Mouse (Mus musculus): ENCODE measurements around the gene Adad1.

The Adad1 gene

DNA sequence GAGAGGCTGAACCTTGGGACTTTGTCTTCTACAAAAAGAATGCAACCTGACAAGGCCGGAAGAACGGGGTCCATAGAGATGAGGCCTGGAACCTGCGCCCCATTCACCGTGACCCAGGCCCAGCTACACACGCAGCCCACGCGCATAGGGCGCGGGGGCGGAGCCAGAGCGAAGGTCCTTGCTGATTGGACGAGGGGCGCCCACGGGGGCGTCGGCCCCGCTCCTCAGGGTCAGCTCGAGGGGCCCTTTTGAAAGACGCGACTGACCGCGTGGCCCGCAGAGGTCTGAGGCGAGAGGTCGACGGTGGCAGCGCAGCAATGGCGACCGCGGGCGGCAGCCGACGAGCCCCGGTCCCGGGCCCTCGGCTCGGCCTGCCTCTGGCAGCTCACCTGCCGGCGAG lies at the start of gene Adad1:
Gene Adad1, plus strand, starts transcription at position 122 of the 400 bp plus-strand sequence.
- DNase-seq (ENCODE audit: low read depth, low spot score): no peak

DNA sequence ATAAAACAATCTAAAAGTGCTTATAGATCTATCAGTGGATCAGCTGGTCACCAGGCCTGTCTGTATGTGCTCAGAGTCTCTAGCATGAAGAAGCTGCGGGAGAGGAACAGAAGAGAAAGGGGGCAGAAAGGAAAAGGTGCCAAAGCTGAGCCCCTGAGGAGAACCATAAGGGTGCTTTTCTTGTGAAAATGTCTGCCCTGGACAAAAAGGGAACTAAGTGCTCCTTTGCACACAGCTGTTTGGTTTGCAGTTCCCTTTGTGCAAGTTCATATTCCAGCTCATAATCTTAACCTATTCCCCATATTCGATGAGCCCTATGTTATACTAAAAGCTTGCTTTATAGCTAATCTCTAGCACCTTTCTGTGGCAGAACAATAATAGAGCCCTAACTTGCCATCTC lies 25.3 kb upstream of the Adad1 start:
- no peak for DNase-seq (ENCODE audit: low read depth, low spot score)

DNA sequence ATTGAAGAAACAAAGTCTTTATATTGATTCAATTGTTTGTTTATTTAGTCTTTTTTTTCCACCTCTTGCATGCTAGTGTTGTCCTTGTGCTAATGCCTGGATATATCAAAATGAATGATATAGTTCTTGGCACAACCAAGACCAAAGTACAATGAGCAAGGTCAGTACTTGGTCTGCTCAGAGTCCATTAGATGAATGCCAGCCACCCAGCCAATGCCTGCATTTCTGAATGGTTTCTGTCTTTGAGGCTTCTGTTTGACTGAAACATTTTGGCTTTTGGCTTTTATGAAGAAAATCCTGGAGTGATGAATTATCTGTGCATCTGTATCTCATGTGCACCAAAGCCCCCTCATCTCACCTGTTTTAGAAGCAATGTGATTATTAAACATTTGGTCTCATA lies 23.5 kb upstream of the Adad1 start:
- DNase-seq (ENCODE audit: low read depth, low spot score): no peak

DNA sequence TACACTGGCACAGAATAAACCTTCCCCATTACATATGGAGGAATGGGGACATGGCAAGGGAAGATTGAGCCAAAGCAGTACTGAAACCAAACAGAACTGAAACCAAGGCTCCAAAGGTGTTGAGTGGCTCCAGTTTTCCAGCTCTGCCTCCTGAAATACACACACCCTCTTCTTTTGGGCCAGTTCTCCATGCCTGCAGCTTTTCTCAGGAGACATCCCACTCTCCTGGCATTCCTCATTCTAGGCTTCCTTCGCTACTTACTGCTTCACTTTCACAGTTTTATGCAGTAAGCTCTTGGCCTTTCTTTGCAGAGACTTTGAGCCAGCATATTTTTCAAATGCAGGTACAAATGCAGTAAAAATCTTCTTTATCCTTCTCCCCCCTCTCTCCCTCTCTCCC lies 11.8 kb upstream of the Adad1 start:
- no peak for DNase-seq (ENCODE audit: low read depth, low spot score)

DNA sequence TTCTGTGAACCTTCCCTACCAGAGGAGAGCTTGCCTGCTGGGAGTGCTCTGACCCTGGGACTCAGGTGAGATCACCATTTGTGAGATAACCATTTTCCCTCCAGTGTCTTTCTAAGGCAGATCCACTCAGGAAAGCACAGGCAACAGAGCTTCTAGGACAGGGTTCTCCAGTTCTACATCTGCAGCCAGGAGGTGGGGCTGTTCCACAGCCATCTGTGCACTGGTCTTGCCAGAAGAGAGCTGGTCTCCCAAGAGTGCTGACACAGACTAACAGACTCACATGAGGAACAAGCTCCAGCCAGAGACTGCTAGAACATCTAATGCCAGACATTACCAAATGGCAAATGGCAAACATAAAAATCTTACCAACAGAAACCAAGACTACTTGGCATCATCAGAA lies 9.9 kb downstream of the Adad1 start:
- no peak for DNase-seq (ENCODE audit: low read depth, low spot score)

DNA sequence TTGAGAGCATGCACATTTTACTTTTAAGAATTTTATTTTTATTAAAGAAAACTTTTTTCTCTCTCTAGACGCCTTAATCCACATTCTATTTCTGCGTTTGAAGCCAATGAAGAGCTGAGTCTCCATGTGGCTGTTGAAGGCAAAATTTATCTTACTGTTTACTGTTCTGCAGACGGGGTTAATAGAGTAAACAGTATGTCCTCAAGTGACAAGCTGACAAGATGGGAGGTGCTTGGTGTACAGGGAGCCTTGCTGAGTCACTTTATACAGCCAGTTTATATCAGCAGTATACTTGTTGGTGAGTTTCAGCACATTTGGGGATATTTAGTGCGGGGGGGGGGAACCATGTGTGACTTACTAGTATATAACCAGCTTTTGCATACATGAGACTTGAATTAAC lies 21.5 kb downstream of the Adad1 start:
- DNase-seq (ENCODE audit: low read depth, low spot score): no peak

DNA sequence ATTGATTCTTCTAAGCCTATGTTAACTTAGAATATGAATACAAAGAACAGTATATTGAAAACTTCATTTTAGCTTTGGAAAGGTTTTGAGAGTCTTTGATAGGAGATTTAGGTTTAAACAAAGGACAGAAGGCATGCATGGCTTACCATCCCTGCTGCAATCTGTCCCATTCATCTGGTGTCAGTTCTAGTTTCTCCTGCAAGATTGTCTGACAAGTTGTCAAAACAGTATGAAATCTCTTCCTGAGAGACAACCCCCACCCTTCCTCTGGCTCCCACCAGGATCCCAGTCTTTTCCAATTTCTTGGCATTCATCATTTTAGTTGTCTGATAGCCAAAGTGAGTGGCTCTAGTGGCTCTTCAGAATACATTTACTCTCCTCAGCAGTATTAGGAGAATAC lies 27.4 kb downstream of the Adad1 start:
- DNase-seq (ENCODE audit: low read depth, low spot score): no peak

DNA sequence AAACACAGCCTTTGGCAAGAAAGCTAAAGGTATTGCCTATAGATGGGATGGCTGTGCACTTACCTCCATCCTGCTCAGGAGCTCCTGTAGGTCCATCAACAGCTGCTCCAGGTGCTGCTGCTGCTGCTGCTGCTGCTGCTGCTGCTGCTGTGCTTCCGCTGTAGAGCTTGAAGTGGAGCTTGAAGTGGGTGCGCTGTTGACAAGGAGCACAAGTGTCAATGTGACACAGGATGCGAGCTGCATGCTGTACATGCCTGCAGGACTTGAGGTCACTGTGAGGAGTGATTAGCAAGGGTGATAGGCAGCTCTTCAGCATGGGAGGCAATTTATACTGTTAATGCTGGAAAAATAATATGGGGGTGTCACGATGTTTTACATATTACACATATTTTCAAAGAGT lies 62.3 kb downstream of the Adad1 start, which contains the start of gene Il2:
Gene Il2, minus strand, starts transcription at position 305 of the 400 bp plus-strand sequence.
- no peak for DNase-seq (ENCODE audit: low read depth, low spot score)

DNA sequence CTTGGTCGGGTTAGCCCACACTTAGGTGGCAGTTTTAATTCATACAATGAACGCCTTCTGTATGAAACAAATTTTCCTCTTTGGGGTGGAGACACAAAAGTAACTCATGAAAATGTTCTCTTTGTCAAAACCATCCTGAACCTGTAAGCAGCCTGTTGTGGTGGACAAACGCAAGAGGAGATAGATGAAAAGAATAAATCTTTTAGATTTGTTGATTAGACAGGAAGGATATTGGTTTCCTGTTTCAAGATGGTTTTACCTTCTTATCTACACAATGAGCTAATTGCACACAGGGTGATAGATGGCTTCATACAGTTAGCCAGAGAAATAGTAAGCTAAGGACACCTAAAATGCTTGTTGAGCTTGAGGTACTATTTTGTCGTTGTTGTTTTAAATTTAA lies 62.8 kb downstream of the Adad1 start:
- DNase-seq (ENCODE audit: low read depth, low spot score): no peak

DNA sequence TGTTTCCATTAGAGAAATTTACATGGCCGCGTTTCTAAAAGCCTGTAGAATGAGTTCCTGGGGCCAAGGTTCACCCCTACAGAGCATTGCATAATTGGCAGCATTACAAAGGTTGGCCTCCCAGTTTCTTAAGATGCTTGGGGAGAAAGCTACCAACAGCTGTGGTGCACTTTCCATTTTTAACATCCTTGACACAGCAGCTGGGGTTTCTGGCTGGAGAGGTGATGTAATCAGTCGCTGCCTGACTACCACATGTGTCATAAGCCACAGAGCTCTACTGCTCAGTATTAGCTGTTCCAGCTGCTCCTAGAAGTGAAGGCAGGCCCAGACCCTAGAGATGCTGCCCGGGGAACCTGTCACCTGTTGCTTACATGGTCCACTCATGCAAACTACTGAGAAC lies 64.9 kb downstream of the Adad1 start:
- DNase-seq (ENCODE audit: low read depth, low spot score): peak; percentile 35

DNA sequence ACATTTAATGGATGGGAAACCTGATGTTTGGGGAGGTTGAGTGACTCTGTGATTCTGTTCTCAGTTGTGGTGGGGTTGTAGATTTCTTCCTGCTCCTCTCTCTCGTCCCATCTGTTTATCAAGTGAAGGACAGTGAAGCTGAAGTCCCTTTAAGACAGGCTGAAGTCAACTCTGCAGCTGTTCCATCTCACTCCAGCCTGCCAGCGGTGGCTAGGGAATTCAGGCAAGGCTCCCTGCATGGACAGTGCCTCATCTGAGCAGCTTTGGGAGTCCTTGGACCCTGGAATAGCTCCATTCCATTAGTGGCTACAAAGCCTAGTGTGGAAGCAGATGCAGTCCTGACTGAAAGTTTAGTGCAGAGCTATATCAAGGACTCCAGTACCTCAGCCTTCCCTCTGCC lies 65.7 kb downstream of the Adad1 start:
- DNase-seq (ENCODE audit: low read depth, low spot score): no peak

DNA sequence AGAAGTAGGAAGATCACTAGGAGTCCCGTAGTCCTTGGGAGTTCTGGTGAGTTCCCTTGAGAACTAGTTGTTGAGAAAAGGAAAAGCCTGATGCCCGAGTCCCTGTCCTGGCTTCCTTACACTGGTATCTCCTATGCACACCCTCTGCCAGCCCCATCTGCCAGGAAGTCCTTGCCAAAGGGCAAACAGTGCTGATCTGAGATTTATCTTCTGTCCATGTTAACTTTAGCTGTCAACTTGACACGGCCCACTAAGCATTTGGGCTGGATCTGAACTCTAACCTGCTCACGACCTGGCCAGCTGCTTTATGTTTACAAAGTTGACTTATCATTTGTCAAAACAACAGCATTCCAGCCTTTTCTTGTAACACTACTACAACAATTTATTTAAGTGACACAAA lies 73.9 kb downstream of the Adad1 start:
- no peak for DNase-seq (ENCODE audit: low read depth, low spot score)

DNA sequence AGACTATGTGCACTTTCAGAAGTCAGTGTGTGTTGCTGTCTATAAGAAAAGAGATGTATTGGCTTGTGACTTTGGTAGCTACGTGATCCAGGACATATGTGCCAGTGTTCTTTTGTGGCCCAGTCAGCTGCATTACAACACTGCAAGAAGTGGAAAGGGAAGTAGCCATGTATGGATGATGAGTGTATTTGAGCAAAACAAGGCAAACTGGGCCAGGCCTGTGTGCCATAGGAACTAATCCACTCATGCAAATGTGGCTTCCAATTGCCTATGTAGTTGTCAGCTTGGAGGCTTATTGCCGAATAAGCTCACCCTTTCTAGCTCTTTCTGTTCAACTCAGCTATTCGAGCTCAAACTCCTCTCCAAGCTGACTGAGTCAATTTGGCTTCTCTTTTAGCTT lies 75.9 kb downstream of the Adad1 start:
- no peak for DNase-seq (ENCODE audit: low read depth, low spot score)

DNA sequence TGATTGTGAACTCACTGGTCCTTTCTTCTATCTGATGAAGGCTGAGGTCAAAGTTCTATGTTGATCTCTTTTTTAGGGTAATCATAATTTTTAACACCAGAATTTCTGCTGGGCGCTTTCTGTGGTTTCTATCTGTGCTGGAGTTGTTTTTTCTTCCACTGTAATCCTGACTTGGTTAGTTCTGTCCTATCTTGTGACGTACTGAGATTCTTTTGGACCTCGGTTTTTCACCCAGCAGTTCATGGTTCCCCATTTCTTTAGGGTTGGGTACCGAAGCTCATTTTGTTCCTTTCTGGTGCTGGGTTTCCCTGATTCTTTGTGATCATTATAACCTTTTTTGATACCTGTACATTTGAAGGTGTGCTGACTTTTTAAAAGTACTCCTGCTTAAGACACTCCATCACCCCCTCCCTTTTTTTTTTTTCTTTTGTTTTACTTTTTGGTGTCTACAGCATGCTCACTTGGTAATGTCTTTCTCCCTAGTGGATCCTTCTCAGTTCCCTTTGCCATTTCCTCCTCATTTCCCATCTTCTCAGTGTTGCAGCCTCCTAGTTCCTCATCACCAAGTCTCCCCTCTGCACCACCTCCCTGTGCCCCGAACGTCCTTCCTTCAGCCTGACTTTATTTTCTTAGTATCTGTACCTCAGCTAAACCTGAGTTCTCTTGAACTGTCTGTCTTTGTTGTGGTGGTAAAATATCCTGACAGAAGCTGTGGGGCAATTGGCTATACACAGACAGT lies 77.0 kb downstream of the Adad1 start:
- no peak for DNase-seq (ENCODE audit: low read depth, low spot score)

DNA sequence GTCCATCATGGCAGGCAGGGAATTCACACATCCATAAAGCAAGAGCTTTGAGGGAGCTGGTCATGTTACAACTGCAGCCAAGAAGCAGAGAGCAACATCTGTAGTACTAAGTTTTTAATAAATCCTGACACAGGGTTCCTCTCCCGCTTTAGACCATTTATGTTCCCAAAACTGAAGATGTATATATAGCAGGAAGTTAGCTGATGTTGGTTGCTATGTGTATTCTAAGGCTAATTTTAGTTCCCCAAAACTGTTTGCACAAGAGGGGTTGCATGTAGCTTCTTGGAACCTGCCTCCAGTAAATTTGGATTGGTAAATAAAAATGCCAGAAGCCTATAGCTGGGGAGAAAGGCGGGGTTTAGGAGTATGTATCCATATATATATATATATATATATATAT lies 78.5 kb downstream of the Adad1 start:
- no peak for DNase-seq (ENCODE audit: low read depth, low spot score)

DNA sequence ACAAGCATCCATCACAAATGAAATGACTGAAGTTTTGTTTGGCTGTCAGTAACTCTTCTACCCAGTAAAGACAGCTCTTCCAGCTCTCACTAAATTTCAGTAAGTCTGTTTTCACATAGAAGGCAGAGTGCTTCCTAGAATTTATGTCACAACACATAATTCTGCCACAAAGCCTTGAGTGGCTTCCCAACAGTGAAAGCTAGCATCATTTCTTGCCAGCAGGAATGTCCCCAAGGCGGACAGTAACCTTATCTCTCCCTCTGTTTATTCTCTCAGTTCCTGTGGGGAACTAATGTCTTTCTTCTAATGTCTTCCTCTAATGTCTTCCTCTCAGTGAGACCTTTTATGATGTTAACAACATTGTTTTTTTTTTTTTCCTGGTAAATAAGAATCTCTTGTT lies 81.7 kb downstream of the Adad1 start:
- DNase-seq (ENCODE audit: low read depth, low spot score): no peak

DNA sequence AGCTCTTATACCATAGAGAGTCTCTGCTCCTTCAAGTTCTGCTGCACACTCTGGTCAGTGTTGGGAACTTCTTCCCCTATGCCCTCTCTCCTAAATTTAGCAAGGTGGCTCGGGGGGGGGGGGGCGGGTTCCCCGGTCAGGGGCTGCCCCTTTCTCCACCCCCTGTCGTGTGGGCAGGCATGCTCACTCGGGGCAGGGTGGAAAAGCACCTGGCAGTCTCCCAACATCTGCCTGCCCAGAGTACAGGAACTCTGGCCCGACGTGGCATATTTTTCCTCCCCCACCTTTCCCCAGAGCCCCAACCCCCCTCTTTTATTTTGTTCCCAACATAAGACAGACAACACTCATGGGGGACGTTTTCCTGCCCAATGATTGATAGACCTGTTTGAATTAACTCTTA lies 83.1 kb downstream of the Adad1 start:
- no peak for DNase-seq (ENCODE audit: low read depth, low spot score)

DNA sequence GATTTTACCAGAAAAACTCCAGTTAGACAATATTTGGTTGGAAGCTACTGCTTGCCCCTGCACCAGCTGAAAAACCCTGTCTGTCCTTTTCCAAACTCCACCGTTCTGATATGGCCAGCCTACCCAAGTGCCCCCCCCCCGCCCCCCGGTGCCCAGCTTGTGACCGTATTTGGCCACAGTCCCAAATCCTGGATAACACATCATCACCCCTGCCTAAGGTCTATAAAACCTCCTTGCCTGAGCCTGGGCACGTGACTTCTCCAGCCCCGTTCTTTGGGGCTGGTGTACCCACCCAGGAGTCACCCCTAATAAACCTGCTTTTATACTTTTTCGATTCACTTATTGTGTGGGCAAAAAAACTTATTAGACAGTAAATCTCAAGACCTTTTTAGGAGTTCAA lies 83.5 kb downstream of the Adad1 start:
- DNase-seq (ENCODE audit: low read depth, low spot score): no peak

DNA sequence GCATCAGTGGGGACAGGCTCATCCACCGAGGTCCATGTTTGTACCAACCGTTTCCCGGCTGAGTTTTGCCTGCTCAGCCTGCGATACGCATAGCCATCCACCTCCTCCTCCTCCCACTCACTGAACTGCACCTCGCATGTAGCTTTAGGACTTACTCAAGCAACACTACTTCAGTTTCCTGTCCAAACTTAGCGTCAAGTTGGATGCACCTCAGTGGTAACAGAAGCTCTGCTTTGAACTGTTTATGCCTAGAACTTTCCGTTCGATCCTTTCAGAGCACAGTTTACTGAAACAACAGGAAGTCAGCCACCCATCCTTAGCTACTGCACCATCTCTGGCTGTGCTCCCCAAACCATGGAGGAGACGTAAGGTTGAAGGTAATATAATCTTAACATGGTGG lies 88.9 kb downstream of the Adad1 start:
- no peak for DNase-seq (ENCODE audit: low read depth, low spot score)

DNA sequence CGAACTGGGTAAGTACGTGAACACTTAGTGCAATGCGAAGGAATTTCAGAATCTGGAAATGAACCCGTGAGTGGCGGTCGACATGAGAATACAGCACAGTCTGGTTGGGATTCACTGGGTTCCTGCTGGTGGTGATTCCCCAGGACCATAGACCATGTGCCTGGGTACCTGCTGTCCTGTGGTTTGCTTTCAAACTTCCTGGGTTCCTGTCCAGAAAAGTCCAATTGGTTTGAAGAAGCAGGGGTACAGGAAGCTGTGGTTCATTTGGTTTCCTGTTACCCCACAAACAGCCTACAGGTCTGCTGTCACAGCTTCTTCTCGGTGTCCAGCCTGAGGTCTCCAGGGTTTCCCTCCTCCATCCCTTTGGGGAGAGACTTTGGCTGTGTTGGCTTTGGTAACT lies 89.7 kb downstream of the Adad1 start:
- no peak for DNase-seq (ENCODE audit: low read depth, low spot score)

DNA sequence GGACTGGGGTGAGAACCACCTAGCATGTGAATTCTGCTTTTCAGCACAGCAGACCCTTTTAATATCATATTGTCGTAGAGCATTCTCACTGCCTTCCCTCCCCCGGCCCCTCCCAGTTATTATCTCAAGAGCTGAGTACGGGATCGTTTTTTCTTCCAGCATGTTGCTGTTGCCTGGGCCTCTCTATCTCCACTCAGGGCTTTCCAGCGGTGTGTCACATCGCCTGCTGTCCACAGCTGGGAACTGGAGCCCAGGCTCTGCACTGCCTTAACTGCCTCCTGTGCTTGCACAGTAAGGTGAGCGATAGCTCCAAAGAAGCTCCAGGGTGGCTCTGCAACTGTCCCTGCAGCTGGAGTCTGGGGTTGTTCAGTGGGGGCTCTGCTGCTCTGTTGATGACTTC lies 91.1 kb downstream of the Adad1 start:
- DNase-seq (ENCODE audit: low read depth, low spot score): no peak

DNA sequence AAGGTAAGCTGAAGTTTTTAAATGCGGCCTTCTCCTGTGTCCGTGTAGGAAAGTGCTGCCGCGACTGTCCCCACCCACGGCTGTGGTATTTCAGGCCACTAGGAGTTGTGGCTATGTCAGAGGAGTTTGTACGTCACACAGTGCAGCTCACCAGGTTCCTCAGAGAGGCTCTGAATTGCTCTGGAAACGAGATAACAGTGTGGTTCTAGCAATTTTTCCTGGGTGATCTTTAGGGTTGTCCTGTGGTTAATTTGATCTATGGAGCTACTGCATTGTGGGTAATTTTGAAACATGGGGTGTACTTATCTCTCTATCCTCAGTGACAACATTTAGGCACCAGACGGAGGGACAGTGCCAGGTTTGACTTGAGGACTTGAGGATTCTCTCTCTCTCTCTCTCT lies 93.8 kb downstream of the Adad1 start:
- DNase-seq (ENCODE audit: low read depth, low spot score): no peak

DNA sequence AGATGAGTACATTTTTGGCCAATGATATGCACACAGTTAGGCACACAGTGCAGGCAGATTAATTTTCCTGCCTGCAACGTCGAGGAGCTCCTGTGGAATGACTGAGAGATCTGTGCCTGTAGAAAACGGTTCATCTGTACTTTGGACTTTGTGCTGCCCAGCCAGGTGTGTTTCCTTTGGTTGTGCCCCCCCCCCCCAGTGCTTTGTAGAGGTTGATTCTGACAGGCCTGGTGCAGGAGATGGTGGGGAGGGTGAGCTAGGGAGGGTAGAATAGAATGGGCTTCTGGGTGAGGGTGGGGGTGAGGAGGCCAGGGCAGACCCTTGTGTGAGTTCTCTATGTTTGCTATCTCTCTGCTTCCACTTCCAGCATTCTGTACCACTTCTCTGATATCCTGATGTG lies 94.9 kb downstream of the Adad1 start:
- no peak for DNase-seq (ENCODE audit: low read depth, low spot score)

DNA sequence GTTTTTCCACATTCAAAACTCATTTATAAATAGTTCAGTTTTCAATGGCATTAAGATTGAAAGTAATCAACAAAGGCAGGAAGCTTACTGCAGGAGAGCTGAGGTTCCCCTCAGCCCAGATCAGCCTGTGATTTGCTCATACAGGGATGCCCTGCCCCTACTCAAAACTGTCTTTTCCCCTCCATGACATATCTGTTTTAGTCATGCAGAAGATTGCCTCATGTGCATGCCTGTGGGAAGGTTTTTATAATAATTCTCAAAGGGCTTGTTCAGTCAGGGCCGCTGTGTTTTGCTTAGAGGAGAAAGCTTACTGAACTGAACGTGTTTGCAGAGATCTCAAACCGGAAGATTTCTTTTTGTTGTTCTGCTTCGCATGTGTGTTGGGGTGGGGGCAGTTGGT lies 97.8 kb downstream of the Adad1 start:
- DNase-seq (ENCODE audit: low read depth, low spot score): no peak

All from forelimb bud, embryonic 11.5 days (tissue).